Mouse (Mus musculus) frontal cortex, postnatal 14 days (tissue): ENCODE measurements around the gene Fxr2.

ENCODE experiments used
- DNase-seq, 2 experiments: peaks; one replicate each; pipeline ENCODE4 v3.0.0; 2022; ENCODE audit warnings: low spot score in 2 of 2

Fxr2 gene

DNA sequence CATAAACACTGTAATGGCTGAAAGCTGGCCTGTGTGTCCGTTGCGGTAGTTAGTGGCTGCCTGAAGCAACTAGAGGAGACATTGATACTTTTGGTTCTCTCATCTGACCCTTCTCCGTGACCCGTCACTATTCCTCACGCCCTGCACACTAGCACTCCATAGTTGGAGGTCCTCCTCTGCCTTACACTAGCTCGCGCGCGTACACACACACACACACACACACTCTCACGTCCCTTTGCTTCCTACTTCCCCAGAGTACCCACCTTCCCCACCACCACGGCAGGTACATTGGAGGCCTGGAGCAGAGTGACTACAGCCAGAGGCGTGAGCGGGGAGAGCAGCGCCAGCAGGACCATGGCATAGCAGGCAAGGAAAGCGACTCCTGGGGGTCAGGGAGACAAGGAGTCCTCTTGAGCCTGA lies 24.7 kb downstream of the Fxr2 start:
- DNase-seq: no peak

GRCm38 (mm10) chr11:69661221-69661881 lies 28.6 kb downstream of the Fxr2 start:
- no peak for DNase-seq

GRCm38 (mm10) chr11:69662213-69662966 lies 29.6 kb downstream of the Fxr2 start, which contains the start of gene Mpdu1:
Mpdu1 (minus strand) TSS chr11:69662642.
- peak; percentile 91 to 94 for DNase-seq

- no peak for DNase-seq
These were observed 30.3 kb downstream of the Fxr2 start for GRCm38 (mm10) chr11:69662967-69663671.

GRCm38 (mm10) chr11:69663795-69664194 lies 31.0 kb downstream of the Fxr2 start:
- no peak for DNase-seq

DNA sequence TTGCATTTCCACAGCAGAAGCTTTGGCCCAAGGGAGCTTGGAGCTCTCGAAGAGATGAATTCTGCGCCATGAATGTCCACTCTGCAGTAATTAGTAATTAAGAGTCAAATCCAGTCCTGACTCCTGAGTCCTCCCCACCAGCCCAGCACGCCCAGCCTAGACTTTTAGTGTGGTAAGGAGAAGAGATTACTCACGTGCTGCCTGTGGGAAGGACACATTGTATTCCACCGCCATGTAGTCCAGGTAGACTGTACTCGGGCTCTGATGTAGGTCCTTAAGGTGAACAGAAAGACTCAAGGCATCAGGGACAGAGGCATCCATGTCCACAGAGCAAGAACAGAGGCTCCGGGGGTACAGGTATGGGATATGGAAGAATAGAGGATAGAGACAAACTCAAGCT lies 32.1 kb downstream of the Fxr2 start:
- no peak for DNase-seq

DNA sequence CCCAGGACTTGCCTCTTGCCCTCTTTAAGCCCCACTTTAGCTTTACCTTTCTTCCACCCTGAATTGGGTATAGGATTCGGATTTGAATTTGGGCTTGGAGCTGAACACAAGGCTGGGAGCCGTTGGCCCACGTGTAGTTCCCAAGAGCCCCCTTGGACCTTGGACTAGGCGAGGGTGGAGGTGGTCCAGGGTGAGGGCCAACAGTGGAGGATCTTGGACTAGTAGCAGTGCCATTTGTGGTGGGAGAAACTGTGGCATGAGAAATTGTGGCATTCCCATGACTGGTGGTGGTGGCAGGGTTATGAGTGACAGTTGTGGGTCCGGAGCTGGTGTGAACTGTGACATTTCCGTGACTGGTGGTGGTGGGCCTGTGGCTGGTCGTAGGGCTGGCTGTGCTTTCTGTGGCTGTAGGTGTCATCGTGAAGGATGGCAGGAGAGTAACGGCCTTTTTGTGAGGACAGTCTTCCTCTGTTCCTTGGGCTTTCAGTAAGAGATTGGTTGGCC lies 32.7 kb downstream of the Fxr2 start:
- no peak for DNase-seq

DNA sequence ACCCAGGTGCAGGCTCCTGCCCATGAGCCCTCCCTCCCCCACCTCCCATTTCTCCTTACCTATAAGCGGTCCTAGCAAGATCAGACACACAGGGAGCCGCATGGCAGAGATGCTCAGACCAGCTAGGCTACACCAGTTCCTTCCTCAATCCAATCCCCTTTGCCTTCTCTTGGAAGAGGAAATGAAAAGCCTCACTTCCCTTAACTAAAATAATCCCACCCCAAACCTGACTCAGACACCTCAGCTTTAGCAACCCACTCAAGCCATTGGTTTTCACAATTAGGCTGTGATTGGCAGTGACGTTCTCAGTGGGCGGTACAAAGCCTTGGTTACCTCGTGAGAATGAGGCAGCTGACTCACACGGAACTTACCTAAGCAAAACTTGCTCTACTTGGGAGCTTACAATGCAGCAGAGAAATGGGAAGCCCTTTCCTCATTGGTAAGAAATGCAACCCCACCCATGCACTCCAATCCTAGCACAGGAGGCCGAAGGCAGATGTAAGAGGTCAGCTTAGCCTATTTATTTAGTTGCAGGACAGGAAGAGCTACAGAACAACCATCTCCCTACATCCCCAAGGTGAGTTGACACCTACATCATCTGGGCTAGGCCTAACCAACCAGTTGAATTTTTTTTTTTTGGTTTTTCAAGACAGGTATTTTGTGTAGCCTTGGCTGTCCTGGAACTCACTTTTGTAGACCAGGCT lies 33.3 kb downstream of the Fxr2 start, which contains the start of gene Cd68:
Cd68 (minus strand) TSS at position 193 of the 704 bp plus-strand sequence.
- DNase-seq: peak; percentile 55 to 69

GRCm38 (mm10) chr11:69666665-69667005 lies 33.8 kb downstream of the Fxr2 start:
- no peak for DNase-seq

- peak; percentile 84 to 88 for DNase-seq
These were observed 38.3 kb downstream of the Fxr2 start for GRCm38 (mm10) chr11:69670786-69671725.

GRCm38 (mm10) chr11:69671726-69672124 lies 38.9 kb downstream of the Fxr2 start:
- DNase-seq: no peak

GRCm38 (mm10) chr11:69672211-69672706 lies 39.5 kb downstream of the Fxr2 start, which contains the start of gene Eif4a1:
Eif4a1 (minus strand) TSS chr11:69672423.
- peak; percentile 100 for DNase-seq

DNA sequence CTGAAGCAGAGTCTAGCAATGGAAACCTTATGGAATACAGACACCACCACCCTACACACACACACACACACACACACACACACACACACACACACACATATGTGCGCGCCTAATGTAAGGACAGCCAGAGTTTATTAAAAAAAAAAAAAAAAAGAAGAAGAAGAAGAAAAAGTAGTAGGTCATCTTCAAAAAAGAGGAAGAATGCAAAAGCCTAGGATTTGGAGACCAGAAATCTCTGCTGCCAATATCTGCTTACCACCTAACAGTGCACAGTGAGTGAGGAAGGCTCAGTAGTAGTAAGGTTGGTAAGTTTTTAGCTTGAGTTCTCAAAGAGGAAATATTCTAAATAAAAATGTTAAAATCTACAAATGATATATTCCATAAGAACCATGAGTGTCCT lies 46.4 kb downstream of the Fxr2 start:
- DNase-seq: no peak

- DNase-seq: no peak
These were observed 47.5 kb downstream of the Fxr2 start for GRCm38 (mm10) chr11:69680136-69680855.

- DNase-seq: peak; percentile 94 to 95
These were observed 48.8 kb downstream of the Fxr2 start, which contains the start of gene Senp3 for GRCm38 (mm10) chr11:69681314-69682208. Senp3 (minus strand) TSS chr11:69682084.

DNA sequence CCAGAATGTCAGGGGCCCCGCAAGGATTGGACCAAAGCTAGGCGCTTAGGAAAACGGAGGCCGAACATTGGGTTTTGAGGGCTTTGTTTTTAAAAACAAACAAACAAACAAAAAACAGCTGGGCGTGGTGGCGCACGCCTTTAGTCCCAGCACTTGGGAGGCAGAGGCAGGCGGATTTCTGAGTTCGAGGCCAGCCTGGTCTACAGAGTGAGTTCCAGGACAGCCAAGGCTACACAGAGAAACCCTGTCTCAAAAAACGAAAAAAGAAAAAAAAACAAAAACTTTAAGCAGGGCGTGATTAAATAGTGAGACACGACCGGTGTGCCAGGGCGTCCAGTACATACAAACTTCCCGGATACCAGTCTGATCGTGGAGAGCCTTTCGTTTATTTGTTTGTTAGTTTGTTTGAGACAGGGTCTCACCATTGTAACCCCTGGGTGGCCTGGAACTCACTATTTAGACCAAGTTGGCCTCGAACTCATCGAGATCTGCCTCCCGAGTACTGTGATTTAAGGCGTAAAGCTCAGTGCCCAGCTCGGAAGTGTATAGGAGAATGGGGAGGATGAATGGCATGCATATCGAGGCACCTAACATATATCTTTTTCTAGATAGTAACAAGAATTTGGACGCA lies 49.5 kb downstream of the Fxr2 start:
- DNase-seq: no peak

GRCm38 (mm10) chr11:69682840-69683533 lies 50.2 kb downstream of the Fxr2 start:
- DNase-seq: peak; percentile 74 to 88
